Comparison of ENCODE assay signal across 22 mouse cellular contexts in genomic region chr12:35072178-35072577, GRCm38 (mm10).
DNase-seq lines count a peak whose midpoint lies in the region; ATAC-seq lines count a peak whose summit lies in the region.
"Had no signal": no experiment of that assay in that cellular context is flagged by ENCODE, and none has a peak within 500 bp of the region (broad histone marks: within the 10 kb centered on the region; RNA-seq: fewer than 3 reads in every experiment).

No protein-coding gene starts in this region.

- DNase-seq in cerebellum, adult 11-12 months = peak; percentile 47
- no peak for DNase-seq in cerebellum, postnatal 36 days
- no peak for DNase-seq in frontal cortex, postnatal 36 days (ENCODE audit: low spot score in 2 of 2)
- DNase-seq in brain, adult 2 months (ENCODE audit: low read depth, low spot score) = peak; percentile 74
- peak; percentile 11 to 48 for DNase-seq in cerebellum, postnatal 14 days
- DNase-seq in urinary bladder, adult 18-20 months (ENCODE audit: low spot score in 2 of 2) = no peak
- DNase-seq: adrenal gland, postnatal 10 days; adrenal gland, postnatal 36 days; B cell, adult 2 months; gastrocnemius, postnatal 10 days; gastrocnemius, postnatal 36 days; heart, adult 2 months; heart, postnatal 14 days; heart, postnatal 4 days; kidney, adult 18-20 months had no signal

- ATAC-seq in frontal cortex, adult (ENCODE audit: low TSS enrichment) = peak; percentile 64
- ATAC-seq: forebrain, embryonic 13.5 days; forebrain, embryonic 16.5 days; hindbrain, postnatal 0 days; inflammation-experienced regulatory T-cells, adult 6 months; intestine, embryonic 16.5 days; Patski had no signal

Comparison
In these comparisons a context has a peak if more than half of its experiments do, and no peak if none do; other contexts are left out.
1. DNase-seq: peak in cerebellum, adult 11-12 months (single experiment), brain, adult 2 months (single experiment) and cerebellum, postnatal 14 days (2 of 2); none in cerebellum, postnatal 36 days (0 of 2), frontal cortex, postnatal 36 days (0 of 2) and urinary bladder, adult 18-20 months (0 of 2).